Mouse (Mus musculus) kidney, adult 2 months (tissue): ENCODE measurements at regions not wholly inside any gene's neighbourhood (a gene's known extent, or its start where the extent isn't known, plus 50 kb on each side); places are given as distances from the start of the nearest gene placed in this dataset.
"Not testable (repeated sequence)": the region's sequence is repeated elsewhere in the genome, so short reads cannot be mapped to it uniquely, and the experiment has no call there.

Experiments
- DNase-seq: peaks from one replicate; pipeline ENCODE4 v3.0.0; 2021
- H3K27ac ChIP-seq: fragments of 200-500 bp; 2 replicates; pipeline ENCODE4 v1.5.1; 2012; ENCODE audit warnings: low read depth, low read length, control low read depth, inconsistent platforms; ENCODE audit not compliant: insufficient read depth
- H3K27me3 ChIP-seq: fragments of 200-500 bp; replicated peaks from 2 replicates; pipeline ENCODE4 v1.6.1; 2012; ENCODE audit warnings: mild to moderate bottlenecking, moderate library complexity, low read length, inconsistent platforms; ENCODE audit not compliant: control insufficient read depth, insufficient read depth
- H3K36me3 ChIP-seq: fragments of 200-500 bp; 2 replicates; pipeline ENCODE4 v1.6.1; 2012; ENCODE audit warnings: mild to moderate bottlenecking, moderate library complexity, low read length, inconsistent platforms; ENCODE audit not compliant: control insufficient read depth, insufficient read depth
- H3K4me1 ChIP-seq: fragments of 200-500 bp; 2 replicates; pipeline ENCODE4 v1.6.1; 2011; ENCODE audit warnings: low read length; ENCODE audit not compliant: control insufficient read depth, insufficient read depth
- H3K4me3 ChIP-seq: fragments of 200-500 bp; 2 replicates; pipeline ENCODE4 v1.5.1; 2011; ENCODE audit warnings: mild to moderate bottlenecking, low read depth, low read length, control low read depth; ENCODE audit not compliant: insufficient read depth
- CTCF ChIP-seq: fragments of 200-500 bp; conservative IDR thresholded peaks from 2 replicates; pipeline ENCODE4 v1.5.1; 2011; ENCODE audit warnings: low read depth, mild to moderate bottlenecking, control low read depth, low read length, moderate library complexity, mixed read lengths; ENCODE audit not compliant: insufficient read depth, insufficient read length
- POLR2A ChIP-seq: fragments of 200-500 bp; IDR thresholded peaks from one replicate; pipeline ENCODE4 v1.6.1; 2011; ENCODE audit warnings: low read depth, low read length, control low read depth
- WGBS: fragments of 180-500 bp; shearing (Covaris S2); methylation state at CpG from one replicate; pipeline ENCODE4 v1.1.7; 2018; 5-methylcytosine and 5-hydroxymethylcytosine counted together

DNA sequence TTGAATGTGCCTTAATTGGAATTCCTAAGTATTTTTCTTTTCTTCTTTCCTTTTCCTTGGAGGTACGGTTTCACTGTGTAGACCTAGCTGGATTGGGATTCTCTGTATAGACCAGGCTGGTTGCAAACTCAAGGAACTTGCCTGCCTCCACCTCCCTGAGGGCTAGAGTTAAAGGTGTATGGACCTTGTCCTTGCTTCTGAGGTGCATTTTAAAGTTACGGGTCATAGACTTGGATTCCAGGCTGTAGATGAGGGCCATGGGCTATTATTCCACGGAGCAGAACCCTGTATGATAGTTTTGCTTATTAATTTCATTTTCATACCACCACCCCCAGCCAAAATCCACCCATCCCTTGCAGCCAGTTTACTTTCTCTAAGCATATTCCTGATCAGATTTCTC lies 50.7 kb upstream of the Wdr26 start:
- Histone ChIP-seq H3K27ac (no peak overlapping the region), H3K27me3 (no peaks in the 10 kb centered on the region), H3K4me3 (no peak overlapping the region), H3K4me1 (peaks cover 13% of the 10 kb centered on the region; the same call in 1 of the 2 replicates), H3K36me3 (no peaks in the 10 kb centered on the region)
- WGBS = 75% methylated on average over 3 of the region's 3 CpGs
- TF ChIP-seq CTCF (no peak), POLR2A (no peak)
- peak; percentile 54 for DNase-seq

DNA sequence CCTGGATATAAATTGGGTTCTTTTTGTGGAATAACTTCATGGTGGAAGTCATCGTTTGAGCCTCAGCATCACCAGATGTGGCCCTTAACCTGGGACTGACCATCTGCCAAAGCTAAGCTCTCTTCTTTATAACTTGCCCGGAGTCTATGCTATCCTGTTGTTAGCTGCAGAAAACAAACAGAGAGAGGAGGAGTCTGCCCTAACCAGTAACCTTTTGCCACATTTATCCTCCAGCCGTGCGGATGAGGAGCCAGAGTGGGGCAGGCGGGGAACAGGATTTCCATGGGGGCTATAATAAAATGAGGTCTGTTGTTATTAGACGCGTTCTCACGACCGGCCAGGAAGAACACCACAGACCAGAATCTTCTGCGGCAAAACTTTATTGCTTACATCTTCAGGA lies 51.4 kb upstream of the Wdr26 start:
- no peak for DNase-seq
- Histone ChIP-seq H3K4me1 (peaks cover 6% of the 10 kb centered on the region; the same call in 1 of the 2 replicates), H3K27ac (no peak overlapping the region), H3K36me3 (no peaks in the 10 kb centered on the region), H3K4me3 (no peak overlapping the region), H3K27me3 (no peaks in the 10 kb centered on the region)
- WGBS = 92% methylated on average over 10 of the region's 10 CpGs
- TF ChIP-seq CTCF (no peak), POLR2A (no peak)

DNA sequence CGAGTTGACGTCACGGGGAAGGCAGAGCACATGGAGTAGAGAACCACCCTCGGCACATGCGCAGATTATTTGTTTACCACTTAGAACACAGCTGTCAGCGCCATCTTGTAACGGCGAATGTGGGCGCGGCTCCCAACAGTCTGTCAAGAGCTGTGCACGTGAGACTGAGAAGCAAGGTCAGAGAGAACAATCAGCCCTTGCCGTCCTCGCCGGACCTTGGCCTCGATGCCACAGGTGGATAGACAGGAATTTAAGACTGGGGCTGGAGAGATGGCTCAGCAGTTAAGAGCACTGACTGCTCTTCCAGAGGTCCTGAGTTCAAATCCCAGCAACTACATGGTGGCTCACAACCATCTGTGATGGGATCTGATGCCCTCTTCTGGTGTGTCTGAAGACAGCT lies 58.7 kb upstream of the Wdr26 start:
- not testable (repeated sequence) for H3K36me3 ChIP-seq, H3K27ac ChIP-seq, H3K4me1 ChIP-seq, H3K27me3 ChIP-seq, H3K4me3 ChIP-seq
- 84% methylated on average over 11 of the region's 15 CpGs for WGBS
- peak; percentile 54 for DNase-seq

DNA sequence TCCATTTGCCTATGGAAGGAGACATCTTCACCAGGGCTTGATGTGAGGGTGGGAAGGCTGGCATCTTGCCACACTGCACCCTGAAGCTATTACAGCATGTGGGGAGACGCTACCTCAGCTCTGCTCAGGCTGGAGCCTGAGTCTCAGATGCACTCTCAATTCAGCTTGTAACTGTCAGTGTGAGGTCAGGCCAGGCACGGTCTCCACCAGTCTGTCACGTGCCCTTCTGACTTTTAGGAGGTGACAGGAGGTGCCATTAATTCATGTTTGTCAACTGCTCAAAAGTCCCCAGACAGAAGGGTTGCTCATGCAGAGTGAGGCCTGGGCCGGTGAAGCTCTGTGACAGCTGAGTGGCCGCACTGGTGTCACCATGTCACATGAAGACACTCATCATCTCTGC lies 59.4 kb upstream of the Wdr26 start:
- 86% methylated on average over 5 of the region's 5 CpGs for WGBS

DNA sequence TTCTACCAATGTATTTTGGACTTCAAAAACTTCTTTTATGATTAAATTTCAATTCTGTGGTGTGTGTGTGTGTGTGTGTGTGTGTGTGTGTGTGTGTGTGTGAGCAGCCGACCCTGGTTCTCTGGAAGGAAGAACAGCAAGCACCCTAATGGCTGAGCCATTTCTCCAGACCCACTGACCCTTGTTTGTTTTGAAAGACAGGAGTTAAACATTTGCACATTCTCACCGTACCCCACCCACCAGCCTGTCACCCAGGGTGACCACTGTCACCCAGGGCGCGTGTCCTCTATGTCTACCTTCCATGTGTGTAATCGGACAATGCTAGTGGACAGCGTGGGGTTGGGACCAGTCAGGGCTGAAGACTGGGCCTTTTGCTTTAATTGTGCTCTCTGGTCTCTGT lies 60.0 kb upstream of the Wdr26 start:
- H3K4me3 ChIP-seq = no peak overlapping the region
- peak; percentile 75 for DNase-seq
- H3K36me3 ChIP-seq = no peaks in the 10 kb centered on the region
- H3K27ac ChIP-seq = no peak overlapping the region
- TF ChIP-seq POLR2A (no peak), CTCF (no peak)
- no peaks in the 10 kb centered on the region for H3K27me3 ChIP-seq
- WGBS = 67% methylated on average over 6 of the region's 6 CpGs
- no peaks in the 10 kb centered on the region for H3K4me1 ChIP-seq

More for the DNA sequence above, 59.4 kb upstream of the Wdr26 start:
- Histone ChIP-seq H3K27me3 (no peaks in the 10 kb centered on the region), H3K27ac (no peak overlapping the region), H3K4me1 (no peaks in the 10 kb centered on the region), H3K36me3 (no peaks in the 10 kb centered on the region), H3K4me3 (no peak overlapping the region)
- no peak for TF ChIP-seq CTCF
- no peak for TF ChIP-seq POLR2A
- no peak for DNase-seq

DNA sequence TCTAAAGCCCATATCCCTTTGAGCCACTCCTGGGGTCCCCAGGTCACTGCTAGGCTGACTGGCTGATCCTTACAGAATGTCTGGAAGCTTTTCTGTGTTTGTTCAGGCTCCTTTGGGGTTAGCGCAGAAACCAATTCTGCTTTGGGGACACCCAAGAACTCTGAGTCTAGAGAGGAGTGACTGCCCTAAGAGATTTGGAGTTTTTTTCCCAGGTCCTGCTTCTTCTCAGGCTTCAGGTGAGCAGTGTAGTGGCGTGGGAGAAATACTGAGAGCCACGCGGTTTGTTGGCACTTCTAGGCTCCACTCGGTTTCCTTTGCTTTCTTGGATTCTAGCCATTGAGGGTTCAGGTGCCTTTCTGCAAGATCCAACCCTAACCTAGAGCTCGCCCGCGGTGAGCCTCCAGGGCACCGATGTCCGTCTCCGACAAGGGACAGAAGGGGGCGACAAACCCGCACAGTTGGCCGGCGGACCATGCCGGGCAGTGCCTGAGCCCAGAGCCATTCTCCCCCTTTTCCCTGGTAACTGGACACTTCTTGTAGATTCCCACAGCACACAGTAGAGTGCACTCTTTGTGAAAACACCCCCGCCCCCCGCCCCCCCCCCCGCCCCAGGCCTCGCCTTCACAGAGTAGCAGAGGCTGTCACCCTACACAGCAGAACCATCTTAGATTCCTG lies 61.0 kb upstream of the Wdr26 start:
- WGBS = 6% methylated on average over 20 of the region's 20 CpGs
- Histone ChIP-seq H3K27me3 (no peaks in the 10 kb centered on the region), H3K27ac (no peak overlapping the region), H3K4me1 (no peaks in the 10 kb centered on the region), H3K36me3 (no peaks in the 10 kb centered on the region), H3K4me3 (no peak overlapping the region)
- peak; percentile 89 for DNase-seq
- TF ChIP-seq CTCF (peak; percentile 93), POLR2A (no peak)

DNA sequence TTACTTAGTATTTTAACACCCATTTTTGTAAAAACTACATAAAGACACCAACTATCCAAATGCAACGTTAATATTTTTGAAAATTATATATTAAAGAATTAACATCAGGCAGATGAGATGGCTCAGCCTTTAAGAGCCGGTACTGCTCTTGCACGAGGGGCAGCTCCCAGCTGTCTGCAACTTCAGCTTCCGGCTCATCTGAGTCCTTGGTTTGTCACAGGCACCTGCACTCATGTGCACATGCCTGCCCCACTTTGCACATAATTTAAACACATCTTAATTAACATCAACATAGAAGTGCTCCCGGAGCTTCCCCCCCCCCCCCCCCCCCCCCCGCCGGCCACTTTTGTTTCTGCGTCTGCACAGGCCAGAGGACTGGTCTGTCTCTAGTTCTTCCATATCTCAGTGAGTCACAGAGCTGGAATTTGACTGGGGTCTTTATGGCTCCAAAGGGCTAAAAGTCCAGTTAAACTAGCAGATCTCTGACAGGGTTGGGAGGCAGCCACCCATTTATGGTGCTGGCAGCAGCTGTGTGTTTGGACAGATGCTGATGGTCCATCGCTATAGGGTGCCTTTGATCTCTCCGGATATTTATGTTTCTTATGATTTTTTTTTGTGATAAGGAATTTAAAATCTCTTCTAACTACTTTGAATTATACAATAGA lies 61.9 kb upstream of the Wdr26 start:
- Histone ChIP-seq H3K27ac (no peak overlapping the region), H3K27me3 (no peaks in the 10 kb centered on the region), H3K4me1 (no peaks in the 10 kb centered on the region), H3K36me3 (no peaks in the 10 kb centered on the region), H3K4me3 (no peak overlapping the region)
- WGBS = 41% methylated on average over 7 of the region's 10 CpGs
- no peak for DNase-seq
- TF ChIP-seq CTCF = no peak
- TF ChIP-seq POLR2A = no peak

DNA sequence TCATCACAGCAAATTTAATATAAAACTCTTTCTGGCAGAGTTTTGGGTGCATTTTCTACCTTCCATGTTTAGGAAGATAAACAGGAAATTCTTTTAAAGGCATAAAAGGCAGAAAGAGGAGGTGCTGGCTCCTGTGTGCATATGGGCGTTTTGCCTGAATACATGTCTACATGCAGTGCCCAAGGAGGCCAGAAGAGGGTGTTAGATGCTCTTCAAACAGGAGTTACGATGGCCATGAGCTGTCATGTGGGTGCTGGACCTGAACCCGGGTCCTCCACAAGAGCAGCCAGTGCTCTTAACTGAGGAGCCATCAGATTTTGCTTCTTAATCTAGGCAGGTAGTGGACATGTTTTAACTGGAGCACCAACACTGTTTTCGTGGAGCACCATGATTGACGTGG lies 69.0 kb upstream of the Wdr26 start:
- H3K27ac ChIP-seq = no peak overlapping the region
- no peaks in the 10 kb centered on the region for H3K27me3 ChIP-seq
- H3K4me3 ChIP-seq = no peak overlapping the region
- H3K4me1 ChIP-seq = no peaks in the 10 kb centered on the region
- DNase-seq = no peak
- H3K36me3 ChIP-seq = no peaks in the 10 kb centered on the region
- TF ChIP-seq CTCF (peak; percentile 19; the same call in 1 of the 2 replicates), POLR2A (no peak)
- WGBS = 91% methylated on average over 5 of the region's 5 CpGs

DNA sequence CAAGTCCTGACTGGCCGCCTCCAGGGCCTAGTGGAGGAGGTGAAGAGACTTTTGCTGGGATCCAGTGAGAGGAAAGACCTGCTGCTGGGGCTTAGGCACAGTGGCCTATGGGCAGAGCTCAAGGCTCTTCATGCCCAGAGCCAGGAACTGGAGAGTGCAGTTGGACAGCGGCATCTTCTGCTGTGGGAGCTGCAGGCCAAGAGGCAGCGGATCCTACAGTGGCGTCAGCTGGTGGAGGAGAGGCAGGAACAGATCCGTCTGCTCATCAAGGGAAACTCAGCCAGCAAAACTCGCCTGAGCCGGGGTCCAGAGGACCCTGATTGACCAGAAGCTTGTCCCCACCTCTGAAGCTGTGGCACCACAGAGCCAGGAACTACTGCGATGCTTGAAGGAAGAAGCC lies 69.4 kb upstream of the Cnih3 start:
- WGBS = 88% methylated on average over 8 of the region's 8 CpGs
- DNase-seq, H3K27ac ChIP-seq, H3K4me1 ChIP-seq, H3K36me3 ChIP-seq, H3K4me3 ChIP-seq, H3K27me3 ChIP-seq: not testable (repeated sequence)

DNA sequence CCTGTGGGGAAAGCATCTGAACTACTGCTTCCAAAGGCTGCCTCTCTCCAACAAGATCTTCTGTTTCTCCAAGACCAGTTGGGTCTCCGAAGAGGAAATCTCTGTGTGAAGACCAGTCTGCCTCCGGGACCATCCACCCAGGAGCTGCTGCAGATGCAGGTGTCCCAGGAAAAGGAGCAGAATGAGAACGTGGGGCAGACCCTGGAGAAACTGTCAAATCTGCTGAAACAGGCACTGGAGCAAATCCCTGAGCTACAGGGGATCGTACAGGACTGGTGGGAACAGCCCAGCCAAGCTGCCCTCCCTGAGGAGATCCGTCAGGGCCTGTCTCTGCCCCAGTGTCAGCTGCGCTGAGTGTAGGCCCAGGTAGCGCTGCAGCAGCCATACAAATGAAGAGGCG lies 68.9 kb upstream of the Cnih3 start:
- not testable (repeated sequence) for H3K4me3 ChIP-seq, H3K4me1 ChIP-seq, H3K27ac ChIP-seq, H3K27me3 ChIP-seq, DNase-seq, H3K36me3 ChIP-seq
- WGBS = 93% methylated on average over 8 of the region's 8 CpGs
